Mouse (Mus musculus) bone marrow macrophage, adult 2 months (primary cell): ENCODE data around the gene Calcoco1.

Experiments used
- CTCF ChIP-seq: IDR thresholded peaks from 2 replicates; pipeline ENCODE4 v1.5.1; 2012; ENCODE audit warnings: low read depth, mild to moderate bottlenecking, low read length, moderate library complexity
- POLR2A ChIP-seq: IDR thresholded peaks from 2 replicates; pipeline ENCODE4 v1.6.1; 2012; ENCODE audit warnings: mild to moderate bottlenecking, low read depth, low read length, borderline replicate concordance

DNA sequence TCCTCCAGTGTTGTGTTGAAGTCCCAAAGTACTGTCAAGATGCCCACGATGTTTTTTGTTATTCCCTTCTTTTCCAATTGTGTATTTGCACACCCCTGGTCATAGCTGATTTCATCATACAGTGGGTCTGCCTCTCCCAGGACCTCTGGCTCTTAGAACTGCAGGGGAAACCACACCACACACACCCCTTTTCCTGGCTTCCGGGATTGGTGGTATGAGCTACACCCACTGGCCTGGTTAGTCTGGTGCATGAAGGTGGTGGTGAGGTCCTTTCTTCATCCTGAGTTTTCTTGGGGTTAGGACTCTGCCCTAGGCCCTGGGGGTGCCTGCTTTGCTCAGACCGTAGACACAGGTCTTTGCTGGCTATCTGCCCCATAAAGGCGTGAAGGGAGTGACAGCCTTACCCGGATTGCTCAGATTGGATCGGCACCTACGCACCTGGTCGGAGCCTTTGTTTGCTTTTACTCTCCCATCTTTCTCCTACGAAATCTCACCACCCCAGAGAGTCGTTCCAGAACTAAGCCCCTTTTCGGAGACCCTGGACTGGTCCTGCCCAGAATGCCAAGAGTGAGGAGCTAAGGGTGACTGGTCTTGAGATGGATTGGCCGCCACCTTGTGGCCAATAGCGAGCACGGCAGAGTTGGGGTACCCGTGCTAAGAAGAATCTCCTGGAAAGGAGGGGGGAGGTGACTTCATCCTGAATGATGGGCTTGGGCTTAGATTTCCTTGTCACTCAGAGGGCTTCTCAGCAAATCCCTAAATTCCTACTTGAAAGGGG lies 17.7 kb upstream of the Calcoco1 start:
- peak; percentile 81 for TF ChIP-seq CTCF
- no peak for TF ChIP-seq POLR2A
